In the genomic region with DNA sequence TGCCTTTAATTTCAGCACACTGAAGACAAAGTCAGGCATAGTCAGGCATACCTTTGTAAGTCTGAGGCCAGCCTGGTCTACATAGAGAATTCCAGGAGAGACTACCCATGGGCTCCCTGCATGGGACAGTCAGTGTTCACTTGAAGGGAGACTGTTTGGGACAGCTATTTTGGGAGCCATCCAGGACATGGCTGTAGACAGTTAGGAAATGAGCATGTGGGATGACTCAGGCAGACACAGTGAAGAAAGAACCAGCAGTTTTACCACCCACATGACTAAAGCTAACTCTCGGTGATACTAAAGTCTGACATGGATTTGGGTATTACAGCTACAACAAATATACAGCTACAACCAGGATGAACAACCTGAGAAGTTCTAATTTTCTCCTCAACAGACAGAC, we compare ENCODE assay signal across 9 mouse cellular contexts.
DNase-seq lines count a peak whose midpoint lies in the region; ATAC-seq and TF ChIP-seq lines count a peak whose summit lies in the region.
"Had no signal": no experiment of that assay in that cellular context is flagged by ENCODE, and none has a peak within 500 bp of the region (broad histone marks: within the 10 kb centered on the region; RNA-seq: fewer than 3 reads in every experiment).

No protein-coding gene starts in this region.

- H3K4me3 ChIP-seq in left cerebral cortex, adult 2 months, result no peak overlapping the region

- peak overlapping the region; percentile 25 for H3K27ac ChIP-seq in left cerebral cortex, adult 2 months

- ATAC-seq in frontal cortex, adult (ENCODE audit: low TSS enrichment), result peak; percentile 92

- peak; percentile 29 for DNase-seq in kidney, postnatal 10 days
- DNase-seq in kidney, adult 11 months, result no peak
- peak; percentile 31 for DNase-seq in left cerebral cortex, adult 2 months (ENCODE audit: extremely low spot score in 1 of 2, low spot score in 2 of 2)
- DNase-seq in right cerebral cortex, postnatal 25 days, result peak; percentile 30
- no peak for DNase-seq in yolk sac, embryonic 10.5 days (ENCODE audit: low spot score)
- DNase-seq in cerebellum, postnatal 10 days, result no peak
- DNase-seq in embryo, embryonic 10.5 days (ENCODE audit: low spot score), result no peak
- DNase-seq: cerebellum, adult 18-20 months had no signal

- no peak for TF ChIP-seq CTCF in left cerebral cortex, adult 2 months (IDR thresholded peaks at IDR 0.05)

- intact Hi-C loops in left cerebral cortex, adult 2 months (cut with DNase I), result no loop called here

Comparison
In these comparisons a context has a peak if more than half of its experiments do, and no peak if none do; other contexts are left out.
1. DNase-seq: peak in kidney, postnatal 10 days (single experiment), left cerebral cortex, adult 2 months (2 of 2) and right cerebral cortex, postnatal 25 days (single experiment); none in kidney, adult 11 months (single experiment), yolk sac, embryonic 10.5 days (single experiment), cerebellum, postnatal 10 days (0 of 2) and embryo, embryonic 10.5 days (single experiment).